Mouse (Mus musculus): ENCODE measurements around the gene Ascl4. TPM values are rescaled to one million over a fixed set of nuclear protein-coding genes. Genes with fewer than 3 reads are reported as not detected.

Gene Ascl4
- polyA plus RNA-seq, 1 experiment from 2014 or later: not detected

DNA sequence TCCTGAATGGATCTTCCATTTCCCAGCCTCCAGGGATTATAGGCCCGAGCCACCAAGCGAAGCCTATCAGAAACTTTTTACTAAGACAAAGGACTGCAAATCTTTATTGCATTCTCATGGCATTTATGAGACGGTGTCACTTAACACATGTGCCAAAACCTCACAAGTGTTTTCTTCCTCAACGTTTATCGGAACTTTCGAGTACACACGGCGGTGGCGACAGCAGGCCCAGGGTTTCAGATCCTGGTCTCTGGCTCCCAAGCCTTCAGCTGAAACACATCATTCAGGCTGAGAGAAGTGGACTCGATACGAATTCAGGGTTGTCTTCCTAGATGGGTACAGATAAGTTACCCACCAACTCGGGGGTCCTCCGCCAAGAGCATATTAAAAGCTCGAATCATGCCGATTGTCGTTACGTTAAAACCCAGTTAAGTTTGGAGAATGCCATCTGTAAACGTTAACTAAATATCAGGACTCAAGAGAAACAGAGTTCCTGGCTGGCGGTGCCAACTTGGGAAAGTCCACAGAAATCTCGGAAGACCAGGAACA is 29.5 kb downstream of the Ascl4 start:
- ATAC-seq (peak; percentile 22; the same call in 1 of the 2 replicates), DNase-seq (peak; percentile 25)
- Histone ChIP-seq H3K4me1 (ENCODE audit: insufficient read depth) (peaks cover 4% of the 10 kb centered on the region; the same call in 1 of the 2 replicates), H3K27ac (ENCODE audit: low read depth) (peak overlapping the region; percentile 83), H3K27me3 (ENCODE audit: insufficient read depth, low read length) (no peaks in the 10 kb centered on the region), H3K36me3 (replicated peaks; ENCODE audit: insufficient read depth, low read length) (peaks cover 13% of the 10 kb centered on the region), H3K4me2 (ENCODE audit: low read depth, low read length) (peak overlapping the region; percentile 86), H3K9ac (replicated peaks) (peak overlapping the region; percentile 94), H3K9me3 (ENCODE audit: low read length) (no peaks in the 10 kb centered on the region), H3K4me3 (ENCODE audit: low read depth, low read length) (peak overlapping the region; percentile 97)
- TF ChIP-seq EP300 (IDR thresholded peaks at IDR 0.05; ENCODE audit: low read depth): no peak
- TF ChIP-seq CTCF (IDR thresholded peaks at IDR 0.05; ENCODE audit: low read depth): no peak
- WGBS (ENCODE audit: insufficient replicate concordance): 3% methylated on average over 20 of the region's 20 CpGs

- Histone ChIP-seq H3K27me3 (ENCODE audit: insufficient read depth, low read length) (no peaks in the 10 kb centered on the region), H3K27ac (ENCODE audit: low read depth) (peak within 1 kb of the TSS; percentile 83), H3K9ac (replicated peaks) (peak within 1 kb of the TSS; percentile 94), H3K4me2 (ENCODE audit: low read depth, low read length) (peak within 1 kb of the TSS; percentile 86), H3K36me3 (replicated peaks; ENCODE audit: insufficient read depth, low read length) (peaks cover 13% of the 10 kb centered on the region), H3K4me3 (ENCODE audit: low read depth, low read length) (peak within 1 kb of the TSS; percentile 97), H3K4me1 (ENCODE audit: insufficient read depth) (peaks cover 4% of the 10 kb centered on the region; the same call in 1 of the 2 replicates), H3K9me3 (ENCODE audit: low read length) (no peaks in the 10 kb centered on the region)
- ATAC-seq: peak; percentile 97
- DNase-seq: peak; percentile 96
- WGBS (ENCODE audit: insufficient replicate concordance): under 1% methylated on average over 36 of the region's 38 CpGs
- TF ChIP-seq CTCF (IDR thresholded peaks at IDR 0.05; ENCODE audit: low read depth): no peak
- TF ChIP-seq EP300 (IDR thresholded peaks at IDR 0.05; ENCODE audit: low read depth): no peak
Measured at GRCm38 (mm10) chr10:85957464-85957950, 30.0 kb downstream of the Ascl4 start, which contains the start of gene Rtcb. Rtcb (minus strand) TSS chr10:85957823.

DNA sequence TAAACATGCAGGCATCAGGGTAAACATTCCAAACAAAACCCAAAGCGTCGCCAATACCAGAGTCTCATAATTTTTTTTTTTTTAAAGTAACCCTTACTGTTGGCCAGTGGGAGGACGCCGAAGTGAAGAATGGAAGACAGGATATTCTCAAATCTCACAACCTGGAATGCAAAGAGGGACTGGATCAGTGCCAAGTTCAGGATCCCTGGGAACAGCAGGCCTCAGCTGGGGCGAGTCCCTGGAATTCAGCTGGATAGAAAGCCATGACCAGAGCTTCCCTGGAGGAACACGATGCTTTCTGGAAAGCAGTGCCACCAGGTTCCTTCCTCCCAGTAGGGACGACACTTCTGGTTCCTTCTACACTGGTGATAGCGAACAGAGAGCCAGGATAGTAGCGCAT is 35.4 kb downstream of the Ascl4 start:
- Histone ChIP-seq H3K9me3 (ENCODE audit: low read length) (no peaks in the 10 kb centered on the region), H3K27me3 (ENCODE audit: insufficient read depth, low read length) (no peaks in the 10 kb centered on the region), H3K4me1 (ENCODE audit: insufficient read depth) (no peaks in the 10 kb centered on the region), H3K9ac (replicated peaks) (no peak overlapping the region), H3K4me3 (ENCODE audit: low read depth, low read length) (no peak overlapping the region), H3K27ac (ENCODE audit: low read depth) (no peak overlapping the region), H3K36me3 (replicated peaks; ENCODE audit: insufficient read depth, low read length) (no peaks in the 10 kb centered on the region), H3K4me2 (ENCODE audit: low read depth, low read length) (no peak overlapping the region)
- 73% methylated on average over 9 of the region's 9 CpGs for WGBS (ENCODE audit: insufficient replicate concordance)
- no peak for ATAC-seq
- DNase-seq: no peak
- no peak for TF ChIP-seq CTCF (IDR thresholded peaks at IDR 0.05; ENCODE audit: low read depth)
- no peak for TF ChIP-seq EP300 (IDR thresholded peaks at IDR 0.05; ENCODE audit: low read depth)

DNA sequence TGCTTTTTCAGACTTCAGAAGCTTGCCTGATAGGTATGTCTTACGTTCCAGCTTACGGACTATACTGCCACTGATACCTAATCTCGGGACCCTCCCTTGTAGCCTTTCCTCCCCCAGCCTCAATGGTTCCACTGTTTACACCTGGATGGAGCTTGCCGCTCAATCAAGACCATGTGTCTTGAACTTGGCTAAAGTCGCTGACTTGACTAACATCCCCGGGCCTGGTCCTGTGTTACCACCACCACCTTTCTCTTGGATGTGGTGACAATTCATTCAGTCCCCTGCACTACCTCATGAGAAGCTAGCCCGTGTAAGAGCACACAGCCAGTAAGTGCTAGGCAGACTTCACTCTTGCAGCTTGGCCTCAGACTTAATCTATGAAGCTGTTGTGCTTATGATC is 36.8 kb downstream of the Ascl4 start:
- no peaks in the 10 kb centered on the region for H3K4me1 ChIP-seq (ENCODE audit: insufficient read depth)
- ATAC-seq (no peak), DNase-seq (no peak)
- no peaks in the 10 kb centered on the region for H3K27me3 ChIP-seq (ENCODE audit: insufficient read depth, low read length)
- H3K9ac ChIP-seq (replicated peaks): no peak overlapping the region
- no peaks in the 10 kb centered on the region for H3K9me3 ChIP-seq (ENCODE audit: low read length)
- H3K4me2 ChIP-seq (ENCODE audit: low read depth, low read length): no peak overlapping the region
- no peak overlapping the region for H3K27ac ChIP-seq (ENCODE audit: low read depth)
- TF ChIP-seq EP300 (IDR thresholded peaks at IDR 0.05; ENCODE audit: low read depth) (no peak), CTCF (IDR thresholded peaks at IDR 0.05; ENCODE audit: low read depth) (no peak)
- H3K36me3 ChIP-seq (replicated peaks; ENCODE audit: insufficient read depth, low read length): no peaks in the 10 kb centered on the region
- H3K4me3 ChIP-seq (ENCODE audit: low read depth, low read length): no peak overlapping the region
- 78% methylated on average over 7 of the region's 7 CpGs for WGBS (ENCODE audit: insufficient replicate concordance)

DNA sequence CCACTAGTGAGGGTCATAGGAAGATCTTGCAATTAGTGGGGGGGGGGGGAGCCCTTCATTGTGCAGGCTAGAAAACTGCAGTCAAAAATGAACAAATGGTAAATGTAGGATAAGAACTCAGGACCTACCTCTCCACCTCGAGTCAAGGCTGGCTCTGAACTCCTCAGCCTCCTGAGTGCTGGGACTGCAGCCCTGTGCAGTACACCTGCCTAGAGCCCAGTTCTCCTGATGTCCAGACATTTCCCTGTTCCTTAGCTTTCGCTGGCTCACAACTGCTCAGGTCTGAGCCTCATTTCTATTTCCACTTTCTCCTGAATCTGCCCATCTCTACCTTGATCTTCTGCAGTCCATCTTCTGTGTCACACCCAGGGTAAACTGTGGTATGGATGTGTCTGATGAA is 39.0 kb downstream of the Ascl4 start:
- no peak overlapping the region for H3K4me2 ChIP-seq (ENCODE audit: low read depth, low read length)
- no peak for ATAC-seq
- WGBS (ENCODE audit: insufficient replicate concordance): 51% methylated on average over 2 of the region's 2 CpGs
- H3K9ac ChIP-seq (replicated peaks): no peak overlapping the region
- no peaks in the 10 kb centered on the region for H3K27me3 ChIP-seq (ENCODE audit: insufficient read depth, low read length)
- H3K36me3 ChIP-seq (replicated peaks; ENCODE audit: insufficient read depth, low read length): no peaks in the 10 kb centered on the region
- no peak overlapping the region for H3K4me3 ChIP-seq (ENCODE audit: low read depth, low read length)
- no peaks in the 10 kb centered on the region for H3K9me3 ChIP-seq (ENCODE audit: low read length)
- H3K27ac ChIP-seq (ENCODE audit: low read depth): no peak overlapping the region
- DNase-seq: no peak
- no peaks in the 10 kb centered on the region for H3K4me1 ChIP-seq (ENCODE audit: insufficient read depth)
- TF ChIP-seq EP300 (IDR thresholded peaks at IDR 0.05; ENCODE audit: low read depth) (no peak), CTCF (IDR thresholded peaks at IDR 0.05; ENCODE audit: low read depth) (no peak)

- no peaks in the 10 kb centered on the region for H3K27me3 ChIP-seq (ENCODE audit: insufficient read depth, low read length)
- WGBS (ENCODE audit: insufficient replicate concordance): 59% methylated on average over 17 of the region's 17 CpGs
- no peak for TF ChIP-seq CTCF (IDR thresholded peaks at IDR 0.05; ENCODE audit: low read depth)
- no peak for TF ChIP-seq EP300 (IDR thresholded peaks at IDR 0.05; ENCODE audit: low read depth)
- DNase-seq: no peak
- no peak overlapping the region for H3K9ac ChIP-seq (replicated peaks)
- H3K4me1 ChIP-seq (ENCODE audit: insufficient read depth): no peaks in the 10 kb centered on the region
- peak; percentile 5; the same call in 1 of the 2 replicates for ATAC-seq
- H3K9me3 ChIP-seq (ENCODE audit: low read length): no peaks in the 10 kb centered on the region
- no peak overlapping the region for H3K4me2 ChIP-seq (ENCODE audit: low read depth, low read length)
- H3K36me3 ChIP-seq (replicated peaks; ENCODE audit: insufficient read depth, low read length): no peaks in the 10 kb centered on the region
- no peak overlapping the region for H3K27ac ChIP-seq (ENCODE audit: low read depth)
- H3K4me3 ChIP-seq (ENCODE audit: low read depth, low read length): no peak overlapping the region
Measured at GRCm38 (mm10) chr10:85967411-85968156, 40.1 kb downstream of the Ascl4 start.
